Mouse (Mus musculus): ENCODE measurements around the gene Zfp825.

Zfp825 gene

DNA sequence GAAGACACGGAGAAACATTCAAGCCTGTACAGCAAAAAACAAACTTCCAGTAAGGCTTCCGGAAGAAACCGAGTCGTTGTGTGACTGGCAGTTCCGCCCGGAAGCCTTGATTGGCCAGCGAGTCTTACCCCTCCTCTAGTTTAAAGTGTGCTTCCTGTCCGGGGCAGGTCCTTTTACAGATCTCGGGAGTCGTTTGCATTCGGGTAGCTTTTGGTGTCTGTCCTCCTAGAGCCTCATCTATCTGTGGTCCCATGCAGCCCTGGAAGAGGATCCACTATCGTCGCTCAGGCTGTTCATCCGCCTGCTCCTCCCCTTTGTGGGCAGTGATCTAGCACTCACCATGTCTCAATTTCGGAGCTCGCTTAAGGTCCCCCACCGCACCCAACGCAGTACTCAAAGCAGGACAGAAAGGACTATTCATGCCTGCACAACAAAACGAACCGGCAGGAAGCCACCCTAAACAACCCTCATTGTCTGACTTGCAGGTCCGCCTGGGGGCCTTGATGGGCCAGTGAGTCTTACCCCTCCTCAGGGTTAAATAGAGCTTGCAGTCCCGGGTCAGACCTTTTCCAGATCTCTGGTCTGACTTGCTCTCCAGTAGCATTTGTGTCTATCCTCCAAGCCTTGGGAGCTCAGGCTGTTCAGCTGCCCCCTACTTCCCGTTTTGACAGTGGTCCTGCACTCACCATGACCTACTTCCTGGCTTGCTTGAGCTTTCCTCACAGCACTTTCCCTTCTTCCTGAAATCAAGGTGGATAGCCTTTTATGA lies at the start of gene Zfp825:
Zfp825 (minus strand) TSS at position 82 of the 769 bp plus-strand sequence.
- under 1% methylated on average over 23 of the region's 23 CpGs for WGBS

DNA sequence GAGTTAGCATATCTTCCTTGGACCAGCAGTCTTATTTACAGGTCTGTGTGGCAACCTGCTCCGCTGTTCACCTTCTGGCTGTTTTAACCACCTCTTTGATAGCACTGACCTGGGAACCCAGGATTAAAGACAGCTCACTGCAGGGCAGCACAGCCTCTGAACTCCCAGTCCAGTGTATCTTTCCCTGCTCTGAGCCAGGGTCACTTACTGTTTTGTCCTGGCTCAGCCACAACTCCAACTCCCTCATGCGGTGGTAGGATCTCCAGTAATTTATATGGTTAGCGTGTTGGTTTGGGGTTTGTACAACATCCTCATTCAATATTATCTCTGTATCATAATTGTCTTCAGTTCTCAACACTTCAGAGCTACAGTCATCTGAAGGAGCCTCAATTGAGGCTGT lies 41.6 kb upstream of the Zfp825 start:
- 91% methylated on average over 3 of the region's 3 CpGs for WGBS

DNA sequence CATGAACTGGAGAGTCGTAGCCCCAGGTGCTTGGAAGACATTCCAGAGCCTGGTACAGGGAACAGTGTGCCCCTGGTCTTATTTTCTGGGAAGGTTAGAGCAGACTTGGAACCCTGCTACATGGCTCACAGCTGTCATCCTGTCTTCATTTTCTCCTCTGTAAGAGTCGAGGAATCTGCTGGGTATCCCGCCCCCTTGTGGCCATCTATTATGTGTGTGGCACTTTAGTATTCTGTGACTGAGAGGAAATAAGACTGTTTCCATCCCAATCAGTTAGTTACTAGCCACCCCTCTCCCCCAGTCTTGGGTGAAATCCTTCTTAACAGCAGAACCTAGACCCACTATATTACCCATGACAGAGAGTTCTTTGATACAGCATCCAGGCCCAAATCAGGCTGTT lies 41.1 kb upstream of the Zfp825 start:
- 15% methylated on average over 3 of the region's 3 CpGs for WGBS

DNA sequence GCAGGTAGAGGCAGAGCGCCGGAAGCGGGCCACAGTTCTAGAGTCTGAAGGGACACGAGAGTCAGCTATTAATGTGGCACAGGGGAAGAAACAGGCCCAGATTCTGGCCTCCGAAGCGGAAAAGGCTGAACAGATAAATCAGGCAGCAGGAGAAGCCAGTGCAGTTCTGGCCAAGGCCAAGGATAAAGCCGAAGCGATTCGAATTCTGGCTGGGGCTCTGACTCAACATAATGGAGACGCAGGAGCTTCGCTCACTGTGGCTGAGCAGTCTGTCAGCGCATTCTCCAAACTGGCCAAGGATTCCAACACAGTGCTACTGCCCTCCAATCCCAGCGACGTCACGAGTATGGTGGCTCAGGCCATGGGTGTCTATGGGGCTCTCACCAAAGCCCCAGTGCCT lies 40.3 kb upstream of the Zfp825 start:
- WGBS = 85% methylated on average over 15 of the region's 15 CpGs

DNA sequence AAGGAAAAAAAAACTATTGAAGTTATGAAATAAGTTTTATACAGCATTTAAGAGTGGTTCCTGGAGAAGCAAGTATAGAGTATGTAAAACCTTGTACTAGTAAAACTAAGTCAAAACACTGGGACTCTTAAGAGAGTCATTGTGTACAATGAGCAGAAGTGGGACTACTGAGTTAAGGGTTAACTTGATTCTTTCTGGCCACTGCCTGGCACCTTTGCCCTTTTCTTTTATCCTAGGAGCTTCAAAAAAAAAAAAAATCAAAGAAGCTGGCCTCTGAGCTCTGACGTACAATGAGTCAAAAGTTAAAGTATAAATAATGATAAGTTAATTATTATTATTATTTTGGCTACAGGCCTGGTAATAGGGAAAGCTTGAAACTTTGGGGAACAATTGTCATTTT lies 37.5 kb upstream of the Zfp825 start:
- WGBS = 62% methylated on average over 1 of the region's 1 CpGs

DNA sequence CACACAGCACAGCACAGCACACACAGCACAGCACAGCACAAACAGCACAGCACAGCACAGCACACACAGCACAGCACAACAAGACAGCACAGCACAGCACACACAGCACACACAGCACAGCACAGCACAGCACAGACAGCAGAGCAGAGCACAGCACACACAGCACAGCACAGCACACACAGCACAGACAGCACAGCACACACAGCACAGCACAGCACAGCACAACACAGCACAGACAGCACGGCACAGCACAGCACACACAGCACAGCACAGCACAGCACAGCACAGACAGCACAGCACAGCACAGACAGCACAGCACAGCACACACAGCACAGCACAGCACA lies 35.6 kb upstream of the Zfp825 start:
- WGBS = 10% methylated on average over 1 of the region's 1 CpGs

DNA sequence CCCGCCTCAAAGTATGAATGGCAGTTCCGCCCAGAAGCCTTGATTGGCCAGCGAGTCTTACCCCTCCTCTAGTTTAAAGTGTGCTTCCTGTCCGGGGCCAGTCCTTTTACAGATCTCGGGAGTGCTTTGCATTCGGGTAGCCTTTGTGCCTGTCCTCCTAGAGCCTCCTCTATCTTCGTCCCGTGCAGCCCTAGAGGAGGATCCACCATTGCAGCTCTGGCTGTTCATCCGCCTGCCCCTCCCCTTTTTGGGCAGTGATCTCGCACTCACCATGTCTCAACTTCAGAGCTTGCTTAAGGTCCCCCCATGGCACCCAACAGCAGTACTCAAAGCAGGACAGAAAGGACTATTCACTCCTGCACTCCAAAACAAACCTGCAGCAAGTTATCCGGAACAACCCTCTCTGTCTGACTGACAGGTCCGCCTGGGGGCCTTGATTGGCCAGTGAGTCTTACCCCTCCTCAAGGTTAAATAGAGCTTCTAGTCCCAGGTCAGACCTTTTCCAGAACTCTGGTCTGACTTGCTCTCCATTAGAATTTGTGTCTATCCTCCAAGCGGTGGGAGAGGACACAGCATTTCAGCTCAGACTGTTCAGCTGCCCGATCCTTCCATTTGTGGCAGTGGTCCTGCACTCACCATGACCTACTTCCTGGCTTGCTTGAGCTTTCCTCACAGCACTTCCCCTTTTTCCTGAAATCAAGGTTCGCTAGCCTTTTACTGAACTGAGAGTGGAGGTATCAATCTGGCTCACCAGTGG lies 28.9 kb upstream of the Zfp825 start:
- 2% methylated on average over 15 of the region's 15 CpGs for WGBS

DNA sequence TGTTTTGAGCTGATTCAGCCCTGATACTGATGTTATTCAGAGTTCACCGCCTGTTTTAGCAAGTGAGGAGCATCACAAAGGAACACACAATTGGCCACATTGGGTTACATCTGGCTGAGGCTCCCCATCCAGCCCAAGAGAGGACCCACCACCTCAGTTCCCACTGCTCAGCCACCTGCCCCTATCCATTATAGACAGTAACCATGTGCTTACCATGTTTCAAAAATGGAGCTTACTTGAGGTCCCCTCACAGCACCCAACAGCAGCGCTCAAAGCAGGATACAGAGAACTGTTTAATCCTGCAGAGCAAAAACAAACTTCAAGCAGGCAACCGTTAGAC lies 28.3 kb upstream of the Zfp825 start:
- 2% methylated on average over 3 of the region's 3 CpGs for WGBS

DNA sequence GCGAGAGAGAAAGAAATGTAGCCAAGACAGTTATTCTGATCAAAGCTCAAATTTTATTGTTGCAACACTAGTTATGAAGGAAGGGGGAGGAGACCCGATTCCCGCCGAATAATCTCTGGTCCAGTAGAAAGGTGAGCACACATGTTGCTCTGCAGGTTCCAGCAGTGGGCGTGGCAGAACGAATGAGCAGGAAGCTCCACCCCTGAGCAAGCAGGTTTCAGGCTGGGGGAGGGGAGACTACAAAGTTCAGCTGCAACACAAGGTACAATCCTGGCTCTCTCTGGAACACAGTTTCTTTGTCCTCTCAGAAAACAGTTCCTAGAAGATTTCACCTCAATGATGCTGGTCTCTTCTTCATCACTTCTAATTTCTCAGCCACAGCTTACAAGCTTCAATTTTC lies 14.2 kb upstream of the Zfp825 start:
- 92% methylated on average over 6 of the region's 6 CpGs for WGBS

DNA sequence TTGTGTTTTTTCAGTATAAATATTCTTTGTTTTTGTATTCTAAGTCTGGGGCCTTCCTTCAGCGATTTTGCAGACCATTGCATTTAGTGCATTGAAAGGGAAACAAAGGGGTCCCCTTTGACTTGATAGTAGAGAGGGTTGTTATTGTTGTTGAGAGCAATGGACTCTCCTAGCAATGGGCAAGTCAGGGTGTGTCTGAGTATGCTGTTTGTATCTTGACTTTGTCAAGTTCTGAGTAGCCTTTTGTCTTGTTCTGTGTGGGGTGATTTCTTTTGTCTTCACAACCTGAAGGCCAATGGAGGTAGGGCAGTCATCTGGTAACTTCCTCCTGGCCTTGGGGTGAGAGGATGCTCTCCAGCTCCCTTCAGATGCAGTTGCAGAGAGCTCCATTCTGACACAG lies 9.1 kb upstream of the Zfp825 start:
- WGBS = 68% methylated on average over 1 of the region's 1 CpGs

DNA sequence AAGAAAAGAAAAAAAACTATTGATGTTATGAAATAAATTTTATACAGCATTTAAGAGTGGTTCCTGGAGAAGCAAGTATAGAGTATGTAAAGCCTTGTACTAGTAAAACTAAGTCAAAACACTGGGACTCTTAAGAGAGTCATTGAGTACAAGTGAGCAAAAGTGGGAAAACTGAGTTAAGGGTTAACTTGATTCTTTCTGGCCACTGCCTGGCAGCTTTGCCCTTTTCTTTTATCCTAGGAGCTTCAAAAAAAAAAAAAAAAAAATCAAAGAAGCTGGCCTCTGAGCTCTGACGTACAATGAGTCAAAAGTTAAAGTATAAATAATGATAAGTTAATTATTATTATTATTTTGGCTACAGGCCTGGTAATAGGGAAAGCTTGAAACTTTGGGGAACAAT lies 5.9 kb upstream of the Zfp825 start:
- 47% methylated on average over 1 of the region's 1 CpGs for WGBS

DNA sequence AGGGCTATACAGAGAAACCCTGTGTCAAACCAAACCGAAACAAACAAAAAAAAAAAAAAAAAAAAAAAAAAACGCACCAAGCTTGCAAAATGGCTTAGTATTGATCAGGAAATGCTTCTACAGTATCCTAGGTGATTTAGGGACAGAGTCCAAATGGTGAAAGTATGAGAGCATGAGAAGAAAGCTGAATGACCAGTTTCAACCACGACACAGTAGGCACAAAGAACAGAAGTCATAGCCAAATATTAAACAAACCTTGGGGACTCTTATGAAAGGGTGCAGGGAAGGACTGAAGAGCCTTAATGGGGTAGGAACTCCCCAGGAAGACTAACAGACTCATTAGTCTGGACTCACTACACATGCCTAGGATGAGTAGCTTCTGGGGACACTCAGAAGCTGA lies 9.5 kb downstream of the Zfp825 start:
- WGBS = 80% methylated on average over 3 of the region's 3 CpGs

DNA sequence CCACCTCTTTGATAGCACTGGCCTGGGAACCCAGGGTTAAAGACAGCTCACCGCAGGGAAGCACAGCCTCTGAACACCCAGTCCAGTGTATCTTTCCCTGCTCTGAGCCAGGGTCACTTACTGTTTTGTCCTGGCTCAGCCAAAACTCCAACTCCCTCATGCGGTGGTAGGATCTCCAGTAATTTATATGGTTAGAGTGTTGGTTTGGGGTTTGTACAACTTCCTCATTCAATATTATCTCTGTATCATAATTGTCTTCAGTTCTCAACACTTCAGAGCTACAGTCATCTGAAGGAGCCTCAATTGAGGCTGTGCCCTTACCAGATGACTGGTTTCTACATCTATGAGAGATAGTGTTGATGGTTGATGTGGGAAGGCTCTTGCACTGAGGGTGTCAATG lies 22.3 kb downstream of the Zfp825 start:
- WGBS = 80% methylated on average over 2 of the region's 2 CpGs

DNA sequence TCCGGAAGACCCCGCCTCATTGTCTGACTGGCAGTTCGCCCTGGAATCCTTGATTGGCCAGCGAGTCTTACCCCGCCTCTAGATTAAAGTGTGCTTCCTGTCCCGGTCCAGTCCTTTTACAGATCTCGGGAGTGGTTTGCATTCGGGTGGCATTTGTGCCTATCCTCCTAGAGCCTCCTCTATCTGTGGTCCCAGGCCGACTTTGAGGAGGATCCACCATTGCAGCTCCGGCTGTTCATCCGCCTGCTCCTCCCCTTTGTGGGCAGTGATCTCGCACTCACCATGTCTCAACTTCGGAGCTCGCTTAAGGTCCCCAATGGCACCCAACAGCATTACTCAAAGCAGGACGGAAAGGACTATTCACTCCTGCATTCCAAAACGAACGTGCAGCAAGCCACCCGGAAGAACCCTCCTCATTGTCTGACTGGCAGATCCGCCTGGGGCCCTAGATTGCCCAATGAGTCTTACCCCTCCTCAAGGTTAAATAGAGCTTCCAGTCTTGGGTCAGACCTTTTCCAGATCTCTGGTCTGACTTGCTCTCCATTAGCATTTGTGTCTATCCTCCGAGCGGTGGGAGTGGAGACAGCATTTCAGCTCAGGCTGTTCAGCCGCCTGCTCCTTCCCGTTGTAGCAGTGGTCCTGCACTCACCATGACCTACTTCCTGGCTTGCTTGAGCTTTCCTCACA lies 30.9 kb downstream of the Zfp825 start:
- WGBS = under 1% methylated on average over 23 of the region's 23 CpGs

DNA sequence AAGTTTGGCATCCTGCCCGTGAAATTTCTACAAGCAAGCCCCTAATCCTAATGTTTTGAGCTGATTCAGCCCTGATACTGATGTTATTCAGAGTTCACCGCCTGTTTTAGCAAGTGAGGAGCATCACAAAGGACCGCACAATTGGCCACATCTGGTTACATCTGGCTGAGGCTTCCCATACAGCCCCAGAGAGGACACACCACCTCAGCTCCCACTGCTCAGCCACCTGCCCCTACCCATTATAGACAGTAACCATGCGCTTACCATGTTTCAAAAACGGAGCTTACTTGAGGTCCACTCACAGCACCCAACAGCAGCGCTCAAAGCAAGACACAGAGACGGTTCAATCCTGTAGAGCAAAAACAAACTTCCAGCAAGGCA lies 31.5 kb downstream of the Zfp825 start:
- WGBS = 3% methylated on average over 7 of the region's 7 CpGs

DNA sequence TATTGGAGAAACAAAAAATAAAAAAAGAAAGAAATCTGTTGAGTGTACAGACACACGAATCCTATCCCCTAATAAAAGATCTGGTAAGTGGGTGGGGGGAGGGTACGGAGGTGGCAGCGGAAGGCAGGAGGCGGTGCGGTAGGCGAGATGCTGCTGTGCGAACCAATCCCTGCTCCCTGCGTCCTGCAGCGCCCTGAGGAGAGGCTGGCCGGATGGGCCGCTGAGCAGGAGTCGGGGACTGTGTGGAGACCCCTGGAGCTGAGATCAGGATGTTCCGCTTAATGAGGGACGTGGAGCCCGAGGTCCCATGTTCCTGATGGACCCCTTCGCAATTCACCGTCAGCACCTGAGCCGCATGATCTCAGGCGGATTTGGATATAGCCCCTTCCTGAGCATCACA lies 53.9 kb downstream of the Zfp825 start:
- 30% methylated on average over 19 of the region's 19 CpGs for WGBS

Measured in cerebral cortex, adult 2 months (tissue).